Comparison of ENCODE assay signal across 8 mouse cellular contexts in genomic region chr10:93642897-93643296, GRCm38 (mm10). TPM values are rescaled to one million over a fixed set of nuclear protein-coding genes. Genes with fewer than 3 reads are reported as not detected.
DNase-seq lines count a peak whose midpoint lies in the region; ATAC-seq and TF ChIP-seq lines count a peak whose summit lies in the region.
"Had no signal": no experiment of that assay in that cellular context is flagged by ENCODE, and none has a peak within 500 bp of the region (broad histone marks: within the 10 kb centered on the region; RNA-seq: fewer than 3 reads in every experiment).

No protein-coding gene starts in this region.

- no peaks in the 10 kb centered on the region for H3K27me3 ChIP-seq in hindbrain, postnatal 0 days (ENCODE audit: insufficient read depth, low read length)
- 0 out of 2 replicates have a peak, but pooled peaks cover 10% of the 10 kb centered on the region for H3K27me3 ChIP-seq in stomach, embryonic 14.5 days (ENCODE audit: control insufficient read depth, insufficient read depth, low read length)

- 58% methylated on average over 8 of the region's 8 CpGs for WGBS in lung, adult 2 months
- 41% methylated on average over 8 of the region's 8 CpGs for WGBS in hindbrain, postnatal 0 days
- 46% methylated on average over 8 of the region's 8 CpGs for WGBS in stomach, embryonic 14.5 days

- TF ChIP-seq POLR2A in lung, adult 2 months (IDR thresholded peaks at IDR 0.05; ENCODE audit: borderline replicate concordance, extremely low read depth, low read depth, low read length) = no peak

- no peak for TF ChIP-seq CTCF in lung, adult 2 months (IDR thresholded peaks at IDR 0.05; ENCODE audit: insufficient read depth, low read length)
- no peak for TF ChIP-seq CTCF in hindbrain, postnatal 0 days (IDR thresholded peaks at IDR 0.05; ENCODE audit: low read depth)

- H3K9ac ChIP-seq in hindbrain, postnatal 0 days (replicated peaks; ENCODE audit: low read length) = no peak overlapping the region
- no peak overlapping the region for H3K9ac ChIP-seq in stomach, embryonic 14.5 days (replicated peaks; ENCODE audit: low read depth, low read length)

- H3K4me1 ChIP-seq in lung, adult 2 months (ENCODE audit: control insufficient read depth, insufficient read depth, low read length) = peaks cover 2% of the 10 kb centered on the region; the same call in 1 of the 2 replicates
- H3K4me1 ChIP-seq in hindbrain, postnatal 0 days (ENCODE audit: insufficient read depth, low read length) = 0 out of 2 replicates have a peak, but pooled peaks cover 4% of the 10 kb centered on the region
- H3K4me1 ChIP-seq in stomach, embryonic 14.5 days (ENCODE audit: control insufficient read depth, insufficient read depth, low read length) = peaks cover 12% of the 10 kb centered on the region; the same call in 1 of the 2 replicates

- H3K36me3 ChIP-seq in hindbrain, postnatal 0 days (ENCODE audit: insufficient read depth, low read length) = no peaks in the 10 kb centered on the region
- H3K36me3 ChIP-seq in stomach, embryonic 14.5 days (ENCODE audit: control insufficient read depth, insufficient read depth, low read length) = no peaks in the 10 kb centered on the region

- no peaks in the 10 kb centered on the region for H3K9me3 ChIP-seq in hindbrain, postnatal 0 days (ENCODE audit: low read length)
- H3K9me3 ChIP-seq in stomach, embryonic 14.5 days (ENCODE audit: control insufficient read depth, low read depth, low read length) = no peaks in the 10 kb centered on the region

- peak overlapping the region; percentile 94 for H3K4me2 ChIP-seq in hindbrain, postnatal 0 days (ENCODE audit: low read depth, low read length)
- H3K4me2 ChIP-seq in stomach, embryonic 14.5 days (replicated peaks; ENCODE audit: low read depth, low read length) = peak overlapping the region; percentile 100; the same call in 1 of the 2 replicates

- ATAC-seq in hindbrain, postnatal 0 days = no peak
- no peak for ATAC-seq in stomach, embryonic 14.5 days (ENCODE audit: insufficient number of reproducible peaks, insufficient read depth, low FRiP score, low read depth)
- no peak for ATAC-seq in monocyte, adult 5-6 weeks (replicated peaks; ENCODE audit: insufficient number of reproducible peaks, low FRiP score, low TSS enrichment, poor library complexity, severe bottlenecking)

- no peak overlapping the region for H3K27ac ChIP-seq in hindbrain, postnatal 0 days
- no peak overlapping the region for H3K27ac ChIP-seq in stomach, embryonic 14.5 days (ENCODE audit: low read length)

- H3K4me3 ChIP-seq in lung, adult 2 months (replicated peaks; ENCODE audit: extremely low read depth, low read depth, low read length) = no peak overlapping the region
- no peak overlapping the region for H3K4me3 ChIP-seq in hindbrain, postnatal 0 days (ENCODE audit: low read length)
- H3K4me3 ChIP-seq in stomach, embryonic 14.5 days (ENCODE audit: low read depth, low read length) = no peak overlapping the region

- peak; percentile 23 for DNase-seq in lung, adult 2 months
- no peak for DNase-seq in lung, postnatal 4 days
- peak; percentile 83 for DNase-seq in fibroblast of lung, adult 2 months (ENCODE audit: low read depth)
- no peak for DNase-seq in hindbrain, postnatal 0 days (ENCODE audit: low spot score)
- no peak for DNase-seq in ovary, postnatal 14 days (ENCODE audit: low spot score)
- DNase-seq: kidney, postnatal 25 days had no signal

RNA-seq across cellular contexts. Expression of gene Ntn4, which starts 2.4 kb away (rescaled TPM):
- 46.6 and 54.4 TPM in 2 replicates for polyA plus RNA-seq in lung, adult 2 months (2012; rRNA removed)
- total RNA-seq in hindbrain, postnatal 0 days (2014; rRNA removed) = 13.1 and 26.4 TPM in 2 replicates
- 0.99 and 1.2 TPM in 2 replicates for polyA plus RNA-seq in hindbrain, postnatal 0 days (2015; fragmentation: Nextera tagmentation; extraction: Ambion mirVana)
- 0.35 and 0.62 TPM in 2 replicates for polyA plus RNA-seq in stomach, embryonic 14.5 days (2014; fragmentation: Nextera tagmentation; extraction: Ambion mirVana)
- 0.10 to 0.38 TPM in 2 of 3 replicates, not detected in the other for total RNA-seq in monocyte, adult 5-6 weeks (2017)

RNA-seq across cellular contexts. Expression of gene Snrpf, which starts 53.4 kb away (rescaled TPM):
- polyA plus RNA-seq in lung, adult 2 months (2012; rRNA removed) = 26.2 and 43.0 TPM in 2 replicates
- 20.1 and 26.2 TPM in 2 replicates for total RNA-seq in hindbrain, postnatal 0 days (2014; rRNA removed)
- 65.2 and 65.8 TPM in 2 replicates for polyA plus RNA-seq in hindbrain, postnatal 0 days (2015; fragmentation: Nextera tagmentation; extraction: Ambion mirVana)
- polyA plus RNA-seq in stomach, embryonic 14.5 days (2014; fragmentation: Nextera tagmentation; extraction: Ambion mirVana) = 131 and 146 TPM in 2 replicates
- total RNA-seq in monocyte, adult 5-6 weeks (2017) = 80.8 to 102 TPM (median 89.9 TPM) in 3 replicates

Comparison
In these comparisons a context has a peak if more than half of its experiments do, and no peak if none do; other contexts are left out.
1. DNase-seq: peak in lung, adult 2 months (single experiment) and fibroblast of lung, adult 2 months (single experiment); none in lung, postnatal 4 days (0 of 2), hindbrain, postnatal 0 days (single experiment) and ovary, postnatal 14 days (single experiment).
2. RNA of gene Ntn4, which starts 2.4 kb away (polyA plus RNA-seq): 46.6 to 54.4 TPM in lung, adult 2 months; 0.99 to 1.2 TPM in hindbrain, postnatal 0 days and 0.35 to 0.62 TPM in stomach, embryonic 14.5 days; every median in the first group is over 10 times any median in the second.